ENCODE assay signal across 8 mouse cellular contexts in the genomic region with DNA sequence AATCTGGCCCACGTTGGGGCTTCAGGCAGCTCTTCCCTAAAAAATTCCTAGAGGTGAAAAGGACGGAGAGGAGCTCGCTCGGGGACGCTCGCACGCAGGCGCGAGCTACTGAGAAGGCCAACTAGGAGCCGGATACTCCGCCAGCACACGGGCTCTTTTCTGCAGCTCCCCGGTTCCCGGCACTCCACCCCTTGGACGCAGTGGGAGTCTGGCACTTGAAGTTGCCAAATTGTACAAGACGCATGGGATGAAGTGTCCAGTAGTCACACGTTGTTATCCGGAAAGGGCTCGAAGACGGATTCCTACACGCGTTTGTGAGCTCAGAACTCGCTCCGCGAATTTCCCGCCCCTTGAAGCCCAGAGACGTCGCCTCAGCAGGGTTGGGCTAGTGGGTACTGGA. TPM values are rescaled to one million over a fixed set of nuclear protein-coding genes. Genes with fewer than 3 reads are reported as not detected.
DNase-seq lines count a peak whose midpoint lies in the region; ATAC-seq lines count a peak whose summit lies in the region.

No protein-coding gene starts in this region.

- H3K9me3 ChIP-seq in heart, embryonic 11.5 days (replicated peaks; ENCODE audit: control insufficient read depth, low read length), result peaks cover 6% of the 10 kb centered on the region; the same call in 1 of the 2 replicates
- no peaks in the 10 kb centered on the region for H3K9me3 ChIP-seq in limb, embryonic 10.5 days (replicated peaks)
- no peaks in the 10 kb centered on the region for H3K9me3 ChIP-seq in midbrain, embryonic 14.5 days (ENCODE audit: control insufficient read depth, low read length)

- H3K36me3 ChIP-seq in heart, embryonic 11.5 days (ENCODE audit: control insufficient read depth, insufficient read depth, low read length), result no peaks in the 10 kb centered on the region
- H3K36me3 ChIP-seq in limb, embryonic 10.5 days, result no peaks in the 10 kb centered on the region
- H3K36me3 ChIP-seq in midbrain, embryonic 14.5 days (ENCODE audit: control insufficient read depth, insufficient read depth, low read length), result no peaks in the 10 kb centered on the region

- DNase-seq in cerebellum, postnatal 10 days, result peak; percentile 51 to 59
- no peak for DNase-seq in cerebellum, adult 8-10 months
- DNase-seq in embryo, embryonic 11 days, result peak; percentile 72
- DNase-seq in limb, embryonic 10.5 days (ENCODE audit: low spot score), result peak; percentile 66
- peak; percentile 58 for DNase-seq in midbrain, embryonic 14.5 days
- DNase-seq in frontal cortex, postnatal 14 days (ENCODE audit: low spot score in 2 of 2), result no peak
- no peak for DNase-seq in ovary, postnatal 14 days (ENCODE audit: low spot score)

- peak overlapping the region; percentile 53 for H3K4me3 ChIP-seq in heart, embryonic 11.5 days (ENCODE audit: low read depth, low read length)
- H3K4me3 ChIP-seq in limb, embryonic 10.5 days, result peak overlapping the region; percentile 63
- peak overlapping the region; percentile 52 for H3K4me3 ChIP-seq in midbrain, embryonic 14.5 days (replicated peaks; ENCODE audit: low read depth, low read length)

- no peak for ATAC-seq in heart, embryonic 11.5 days (replicated peaks; ENCODE audit: insufficient number of reproducible peaks, low FRiP score, low TSS enrichment)
- no peak for ATAC-seq in midbrain, embryonic 14.5 days (ENCODE audit: low FRiP score, low TSS enrichment)

- no peak overlapping the region for H3K27ac ChIP-seq in heart, embryonic 11.5 days (ENCODE audit: low read depth, low read length)
- H3K27ac ChIP-seq in limb, embryonic 10.5 days, result peak overlapping the region; percentile 87
- H3K27ac ChIP-seq in midbrain, embryonic 14.5 days (replicated peaks; ENCODE audit: low read depth, low read length), result no peak overlapping the region

- peak overlapping the region; percentile 76 for H3K4me2 ChIP-seq in heart, embryonic 11.5 days
- H3K4me2 ChIP-seq in midbrain, embryonic 14.5 days (ENCODE audit: low read length), result peak overlapping the region; percentile 96

- peak overlapping the region; percentile 66 for H3K9ac ChIP-seq in heart, embryonic 11.5 days (ENCODE audit: low read depth, low read length)
- no peak overlapping the region; the same call in 1 of the 2 replicates for H3K9ac ChIP-seq in midbrain, embryonic 14.5 days (replicated peaks; ENCODE audit: low read length)

- under 1% methylated on average over 28 of the region's 28 CpGs for WGBS in heart, embryonic 11.5 days (ENCODE audit: insufficient replicate concordance)
- WGBS in limb, embryonic 10.5 days, result under 1% methylated on average over 28 of the region's 28 CpGs
- WGBS in midbrain, embryonic 14.5 days, result 1% methylated on average over 28 of the region's 28 CpGs

- H3K4me1 ChIP-seq in heart, embryonic 11.5 days (ENCODE audit: control insufficient read depth, insufficient read depth, low read length), result peaks cover 13% of the 10 kb centered on the region
- H3K4me1 ChIP-seq in limb, embryonic 10.5 days, result peaks cover 56% of the 10 kb centered on the region
- peaks cover 26% of the 10 kb centered on the region for H3K4me1 ChIP-seq in midbrain, embryonic 14.5 days (ENCODE audit: control insufficient read depth, insufficient read depth, low read length)

- H3K27me3 ChIP-seq in heart, embryonic 11.5 days (ENCODE audit: control insufficient read depth, insufficient read depth, low read length), result peaks cover 31% of the 10 kb centered on the region
- H3K27me3 ChIP-seq in limb, embryonic 10.5 days (ENCODE audit: low read depth, poor library complexity, severe bottlenecking), result peaks cover 50% of the 10 kb centered on the region
- H3K27me3 ChIP-seq in midbrain, embryonic 14.5 days (ENCODE audit: control insufficient read depth, insufficient read depth, low read length), result peaks cover 34% of the 10 kb centered on the region

RNA-seq across cellular contexts. Expression of gene Col12a1, which starts 0.8 kb away (rescaled TPM):
- 13.2 and 14.3 TPM in 2 replicates for polyA plus RNA-seq in heart, embryonic 11.5 days (2014; fragmentation: Nextera tagmentation; extraction: Ambion mirVana)
- polyA plus RNA-seq in limb, embryonic 10.5 days (2016; fragmentation: Nextera tagmentation; extraction: Ambion mirVana), result 4.8 and 12.4 TPM in 2 replicates
- polyA plus RNA-seq in midbrain, embryonic 14.5 days (2014; fragmentation: Nextera tagmentation; extraction: Ambion mirVana), result 3.5 and 6.2 TPM in 2 replicates

RNA-seq across cellular contexts. Expression of gene Cox7a2, which starts 40.2 kb away (rescaled TPM):
- polyA plus RNA-seq in heart, embryonic 11.5 days (2014; fragmentation: Nextera tagmentation; extraction: Ambion mirVana), result 1,200 and 1,220 TPM in 2 replicates
- 670 and 730 TPM in 2 replicates for polyA plus RNA-seq in limb, embryonic 10.5 days (2016; fragmentation: Nextera tagmentation; extraction: Ambion mirVana)
- 778 and 998 TPM in 2 replicates for polyA plus RNA-seq in midbrain, embryonic 14.5 days (2014; fragmentation: Nextera tagmentation; extraction: Ambion mirVana)

Comparison
In these comparisons a context has a peak if more than half of its experiments do, and no peak if none do; other contexts are left out.
1. DNase-seq: peak in cerebellum, postnatal 10 days (2 of 2), embryo, embryonic 11 days (single experiment), limb, embryonic 10.5 days (single experiment) and midbrain, embryonic 14.5 days (single experiment); none in cerebellum, adult 8-10 months (single experiment), frontal cortex, postnatal 14 days (0 of 2) and ovary, postnatal 14 days (single experiment).
2. Peak in every context shown above with its lines, with median percentiles within 50 percentile points of each other: H3K4me3 ChIP-seq.